Mouse (Mus musculus): ENCODE data around the gene Smad6.
A peak's percentile ranks its signal among the peaks of the same experiment; 100 is the strongest.

Gene Smad6

DNA sequence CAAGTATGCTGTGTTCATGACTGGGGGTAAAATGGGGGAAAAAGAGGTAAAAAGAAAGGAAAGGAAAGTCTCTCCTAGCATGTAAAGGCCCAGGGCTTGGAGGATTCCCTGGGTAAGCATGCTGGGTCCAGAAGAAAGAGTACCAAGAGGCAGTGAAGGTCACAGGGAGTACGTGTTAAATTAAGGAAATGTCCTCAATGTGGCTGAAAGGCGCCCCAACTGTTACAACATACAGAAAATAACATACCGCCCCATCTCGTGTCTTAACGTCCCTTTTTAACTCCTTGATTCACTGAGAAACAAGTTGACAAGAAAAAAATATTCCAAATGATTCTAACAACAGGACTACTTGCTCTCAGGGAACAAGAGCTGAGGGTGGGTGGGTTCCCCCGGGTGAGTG lies 36.7 kb downstream of the Smad6 start:
- DNase-seq (ENCODE audit: low spot score) = no peak

GRCm38 (mm10) chr9:63982937-63983632 lies 38.8 kb downstream of the Smad6 start:
- no peak for DNase-seq (ENCODE audit: low spot score)

DNA sequence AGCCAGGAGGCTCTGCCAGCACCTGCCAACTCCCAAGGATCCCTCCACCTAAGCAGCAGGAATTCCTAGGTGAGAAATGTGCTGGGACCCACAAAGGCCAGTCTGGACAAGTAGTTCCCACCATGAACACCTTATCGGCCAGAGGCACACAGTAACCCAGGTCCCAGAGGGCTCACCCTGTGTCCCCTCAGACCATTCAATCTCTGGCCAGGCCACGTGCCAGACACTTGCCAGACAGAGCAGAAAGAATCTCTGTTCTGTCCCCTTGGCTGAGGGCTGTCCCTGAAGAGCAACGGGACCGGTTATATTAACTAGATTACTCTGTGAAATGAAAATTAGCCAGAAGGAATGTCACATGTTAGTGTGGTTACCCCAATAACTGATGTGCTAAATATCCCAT lies 39.9 kb downstream of the Smad6 start:
- no peak for DNase-seq (ENCODE audit: low spot score)

GRCm38 (mm10) chr9:63981371-63981770 lies 40.5 kb downstream of the Smad6 start:
- DNase-seq (ENCODE audit: low spot score) = no peak

GRCm38 (mm10) chr9:63980179-63981086 lies 41.4 kb downstream of the Smad6 start:
- DNase-seq (ENCODE audit: low spot score) = peak; percentile 60

GRCm38 (mm10) chr9:63979275-63979674 lies 42.6 kb downstream of the Smad6 start:
- no peak for DNase-seq (ENCODE audit: low spot score)

- no peak for DNase-seq (ENCODE audit: low spot score)
These were observed 43.2 kb downstream of the Smad6 start for GRCm38 (mm10) chr9:63978682-63979081.

DNA sequence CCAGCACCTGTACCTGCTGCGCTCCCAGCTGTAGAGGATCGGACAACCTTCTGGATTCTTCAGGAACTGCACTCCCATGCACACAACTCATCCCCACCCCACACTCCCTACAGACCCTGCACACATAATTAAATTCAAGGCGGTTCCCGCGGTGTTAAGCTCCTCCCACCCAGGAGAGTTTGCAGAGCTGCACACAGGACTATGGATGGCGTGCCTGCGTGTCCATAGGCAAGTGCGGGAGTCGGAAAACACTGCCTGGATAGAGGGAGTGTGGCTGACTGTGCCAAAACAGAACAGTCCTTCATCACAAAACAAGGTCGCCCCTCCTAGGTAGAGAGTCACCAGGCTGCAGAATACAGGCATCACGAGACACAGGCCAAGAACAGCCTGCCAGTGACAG lies 45.9 kb downstream of the Smad6 start:
- DNase-seq (ENCODE audit: low spot score) = no peak

GRCm38 (mm10) chr9:63974258-63975023 lies 47.4 kb downstream of the Smad6 start:
- DNase-seq (ENCODE audit: low spot score) = no peak

DNA sequence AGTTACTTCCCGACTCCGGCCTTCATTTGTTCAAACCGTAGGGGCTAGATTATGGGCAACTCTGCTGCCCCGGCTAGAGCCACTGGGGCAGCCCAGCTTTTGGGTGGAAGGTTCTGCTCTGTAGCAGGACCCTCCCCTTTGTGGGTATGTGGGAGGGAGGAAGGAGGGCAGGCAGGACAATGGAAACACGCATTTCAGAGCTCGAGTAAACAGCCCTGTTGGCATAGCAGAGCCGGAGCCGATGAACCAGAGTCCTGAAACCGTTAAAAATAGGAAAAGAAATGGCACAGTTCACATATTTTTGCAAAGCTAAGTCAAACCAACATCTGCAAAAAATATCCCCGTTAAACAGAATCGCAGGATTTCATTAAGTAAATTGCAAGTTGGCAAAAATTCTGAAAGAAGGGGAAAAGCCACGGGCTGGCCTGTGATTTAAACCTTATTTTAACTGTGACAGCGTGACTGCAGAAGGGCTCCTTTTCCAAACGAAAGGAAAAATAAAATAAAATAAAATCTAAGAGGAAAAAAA lies 48.1 kb downstream of the Smad6 start:
- peak; percentile 85 for DNase-seq (ENCODE audit: low spot score)

- peak; percentile 87 for DNase-seq (ENCODE audit: low spot score)
These were observed 49.1 kb downstream of the Smad6 start for GRCm38 (mm10) chr9:63972576-63973290.

GRCm38 (mm10) chr9:63971557-63971956 lies 50.3 kb downstream of the Smad6 start:
- no peak for DNase-seq (ENCODE audit: low spot score)

- peak; percentile 61 for DNase-seq (ENCODE audit: low spot score)
These were observed 51.0 kb downstream of the Smad6 start for GRCm38 (mm10) chr9:63970836-63971235.

GRCm38 (mm10) chr9:63970388-63970787 lies 51.5 kb downstream of the Smad6 start:
- DNase-seq (ENCODE audit: low spot score) = peak; percentile 75

DNA sequence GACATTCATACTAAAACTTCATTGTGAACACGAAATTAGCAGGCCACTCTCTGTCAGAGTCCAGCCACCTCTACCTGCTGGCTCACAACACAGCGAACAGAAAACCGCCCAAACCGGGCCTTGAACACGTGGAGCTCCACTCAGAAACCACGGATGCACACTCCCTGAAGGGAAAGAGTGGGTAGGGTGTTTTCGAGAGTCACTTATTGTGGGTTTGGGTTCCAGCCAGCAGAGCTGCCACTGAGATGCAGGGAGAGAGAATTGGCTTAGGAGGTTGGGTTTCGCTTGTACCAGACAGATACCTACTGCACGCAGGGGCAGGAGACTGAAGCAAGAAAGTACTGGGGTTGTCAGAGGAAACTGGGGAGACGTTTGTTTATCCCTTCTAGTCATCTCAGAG lies 52.4 kb downstream of the Smad6 start:
- DNase-seq (ENCODE audit: low spot score) = peak; percentile 59

DNA sequence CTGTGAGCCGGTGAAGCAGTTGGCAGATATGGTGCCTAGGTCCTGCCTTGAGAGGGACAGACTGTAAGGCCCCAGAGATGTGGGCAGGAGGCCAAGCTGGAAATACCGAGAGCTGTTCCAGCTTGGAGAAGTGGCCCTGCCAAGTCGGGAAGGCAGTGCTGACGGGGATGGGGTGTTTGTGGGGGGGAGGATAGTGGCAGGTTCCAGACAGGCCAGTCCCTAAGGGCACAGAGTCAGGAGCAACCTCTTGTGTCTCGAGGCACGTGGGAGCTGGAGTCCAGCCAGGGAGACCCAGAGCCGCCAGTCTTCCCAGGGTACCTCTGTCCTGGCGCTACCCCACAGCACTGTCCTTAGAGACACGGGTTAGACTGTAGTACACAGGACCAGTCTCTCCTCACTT lies 53.3 kb downstream of the Smad6 start:
- DNase-seq (ENCODE audit: low spot score) = peak; percentile 98

DNA sequence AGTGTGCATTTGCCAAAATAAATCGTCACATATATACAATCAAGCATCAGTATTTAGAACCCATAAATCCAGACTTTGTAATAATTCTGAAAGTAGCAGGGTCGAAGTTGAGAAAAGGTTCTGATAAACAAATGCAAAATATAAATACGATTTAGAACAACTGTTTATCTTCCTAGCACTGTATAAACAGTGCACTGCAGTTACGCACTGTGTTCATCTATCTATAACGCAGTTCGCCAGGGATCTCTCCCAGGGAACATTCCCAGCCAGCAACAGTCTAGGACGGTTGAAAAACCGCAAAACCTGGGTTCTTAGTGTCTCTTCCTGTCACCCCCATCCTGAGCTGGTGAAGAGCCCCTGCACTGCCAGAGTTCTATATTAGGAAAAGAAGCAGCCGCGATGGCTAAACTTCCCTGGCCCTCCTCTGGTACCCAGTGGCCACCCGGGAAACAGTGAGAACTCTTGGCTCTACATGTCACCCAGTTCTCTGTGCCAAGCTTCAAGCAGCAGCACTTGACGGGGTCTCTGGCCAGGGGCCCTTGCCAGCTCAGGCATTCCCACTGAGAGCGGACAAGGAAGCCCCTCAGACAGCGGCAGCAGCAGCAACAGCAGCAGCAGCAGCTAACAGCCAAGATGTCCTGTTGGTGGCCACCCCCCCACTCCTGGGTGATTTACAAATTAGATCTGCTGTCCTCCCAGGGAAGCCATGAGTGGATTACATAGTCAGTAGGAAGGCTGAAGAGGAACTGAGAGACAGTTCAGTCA lies 54.3 kb downstream of the Smad6 start:
- no peak for DNase-seq (ENCODE audit: low spot score)

DNA sequence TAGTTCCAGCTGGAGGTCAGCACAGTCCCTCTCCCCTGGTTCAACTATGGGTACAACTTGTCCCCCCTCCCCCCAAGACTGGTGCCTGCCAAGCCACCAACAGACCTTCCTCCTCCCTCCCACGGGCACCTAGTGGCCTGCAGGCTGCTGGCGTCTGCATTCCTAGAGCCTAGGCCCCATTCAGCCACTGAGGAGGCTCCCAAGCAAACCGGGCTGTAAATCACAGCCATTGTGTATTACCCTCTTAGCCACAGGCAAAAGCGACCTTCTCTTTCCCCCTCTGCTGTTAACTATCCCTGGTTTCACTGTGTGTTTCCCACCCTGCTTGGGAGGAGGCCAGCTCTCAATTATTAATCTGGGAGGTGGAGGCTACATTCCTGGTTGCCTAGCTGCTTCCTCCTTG lies 56.3 kb downstream of the Smad6 start:
- no peak for DNase-seq (ENCODE audit: low spot score)

DNA sequence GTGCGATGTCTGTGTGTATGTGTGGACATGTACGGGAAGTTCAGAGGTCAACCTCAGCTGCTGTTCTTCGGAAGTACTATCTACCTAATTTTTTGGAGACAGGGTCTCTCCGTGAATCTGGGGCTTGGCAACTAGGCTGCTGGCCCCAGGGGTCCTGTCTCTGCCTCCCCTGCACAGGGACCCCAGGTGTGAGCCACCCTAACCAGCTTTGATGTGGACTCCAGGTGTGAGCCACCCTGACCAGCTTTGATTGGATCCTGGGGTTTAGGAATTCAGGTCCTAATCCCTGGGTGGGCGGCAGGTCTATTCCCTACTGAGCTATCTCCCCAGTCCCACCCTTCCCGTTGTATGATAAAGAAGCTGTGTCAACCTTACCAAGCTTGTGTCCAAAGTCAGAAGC lies 60.0 kb downstream of the Smad6 start:
- no peak for DNase-seq (ENCODE audit: low spot score)

DNA sequence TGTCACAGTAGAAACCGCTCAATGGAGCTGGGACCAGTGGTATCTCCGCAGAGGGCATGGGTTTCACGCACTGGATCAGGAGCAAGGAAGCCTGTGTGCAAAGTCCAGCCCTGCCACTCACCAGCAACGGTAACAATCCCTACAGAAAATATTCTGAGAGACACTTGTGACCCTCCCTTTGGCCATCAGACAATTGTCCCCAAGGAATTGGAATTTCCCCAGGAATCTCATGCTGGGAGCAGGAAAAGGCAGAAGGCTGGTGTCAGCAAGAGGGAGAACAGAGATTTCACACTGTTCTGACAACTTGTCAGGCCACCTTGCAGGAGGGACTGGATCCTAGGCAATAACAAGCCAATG lies 61.1 kb downstream of the Smad6 start:
- DNase-seq (ENCODE audit: low spot score) = no peak

Measured in adipocyte (in vitro differentiated cells).